Mouse (Mus musculus) CH12.LX (cell line): ENCODE measurements around the gene Nelfcd.

ENCODE experiments used
- CTCF ChIP-seq, 2 experiments: IDR thresholded peaks in 1 of 2; conservative IDR thresholded peaks in 1 of 2; 2 replicates each; pipeline ENCODE4 v1.5.1; 2011 to 2012; ENCODE audit warnings: low read depth in 2 of 2, low read length in 2 of 2, improper control_type of control experiment in 1 of 2, inconsistent platforms in 1 of 2, mild to moderate bottlenecking in 1 of 2, moderate library complexity in 1 of 2
- POLR2A ChIP-seq: IDR thresholded peaks from 2 replicates; pipeline ENCODE4 v1.6.1; 2011; ENCODE audit warnings: low read depth, mild to moderate bottlenecking, improper control_type of control experiment, low read length
- SMC3 ChIP-seq: IDR thresholded peaks from 2 replicates; pipeline ENCODE4 v1.6.1; 2011; ENCODE audit warnings: low read depth, low read length, improper control_type of control experiment
- USF1 ChIP-seq: IDR thresholded peaks from 2 replicates; pipeline ENCODE4 v1.6.1; 2014; ENCODE audit warnings: low read depth, mild to moderate bottlenecking, inconsistent platforms, low read length, improper control_type of control experiment
- USF2 ChIP-seq: conservative IDR thresholded peaks from 2 replicates; pipeline ENCODE4 v1.6.1; 2011; ENCODE audit warnings: low read depth, low read length, improper control_type of control experiment
- ZNF384 ChIP-seq: IDR thresholded peaks from 2 replicates; pipeline ENCODE4 v1.6.1; 2012; ENCODE audit warnings: low read depth, low read length, improper control_type of control experiment, inconsistent platforms

DNA sequence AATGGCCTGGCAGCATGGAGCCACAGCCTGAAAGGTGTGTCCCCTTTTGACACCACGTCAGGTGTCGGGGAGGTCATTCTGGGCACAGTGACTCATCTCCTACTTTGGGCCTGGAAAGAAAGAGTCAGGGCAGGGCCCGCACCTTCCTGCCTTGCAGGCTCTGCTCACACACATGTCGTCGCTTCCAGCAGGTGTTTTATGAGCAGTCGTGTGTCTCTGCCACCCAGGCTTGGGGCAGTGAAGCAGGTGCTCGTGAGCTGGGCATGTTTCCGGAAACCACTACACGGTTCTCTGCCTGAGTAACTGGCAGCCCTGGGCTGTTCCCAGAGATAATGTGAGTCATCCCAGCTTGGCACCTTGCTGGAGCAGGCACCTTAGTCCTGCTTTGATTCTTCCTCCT, 26.9 kb downstream of the Nelfcd start:
- TF ChIP-seq SMC3 = no peak
- TF ChIP-seq CTCF (conservative IDR thresholded peaks at IDR 0.05 in 1 of 2, IDR thresholded peaks at IDR 0.05 in 1 of 2; ENCODE audit: low read depth in 2 of 2, low read length in 2 of 2) = no peak
- no peak for TF ChIP-seq POLR2A
- no peak for TF ChIP-seq USF2
- TF ChIP-seq ZNF384 = no peak
- TF ChIP-seq USF1 = no peak
